Mouse (Mus musculus) cerebellum, adult 2 months (tissue): ENCODE results near the gene Plxna2. TPM values are rescaled to one million over a fixed set of nuclear protein-coding genes. Genes with fewer than 3 reads are reported as not detected.

ENCODE experiments used
- DNase-seq, 2 experiments: peaks; one replicate each; pipeline ENCODE4 v3.0.0; 2021
- H3K27ac ChIP-seq: fragments of 200-500 bp; 2 replicates; pipeline ENCODE4 v1.5.1; 2012; ENCODE audit warnings: low read length, control low read depth, inconsistent platforms; ENCODE audit not compliant: insufficient read depth
- H3K27me3 ChIP-seq: fragments of 200-500 bp; 2 replicates; pipeline ENCODE4 v1.6.1; 2012; ENCODE audit warnings: inconsistent platforms, mild to moderate bottlenecking, low read length, moderate library complexity; ENCODE audit not compliant: control insufficient read depth, insufficient read depth
- H3K4me1 ChIP-seq: fragments of 200-500 bp; 2 replicates; pipeline ENCODE4 v1.6.1; 2011; ENCODE audit warnings: low read length; ENCODE audit not compliant: control insufficient read depth, insufficient read depth
- H3K4me3 ChIP-seq: fragments of 200-500 bp; replicated peaks from 2 replicates; pipeline ENCODE3; 2011; ENCODE audit warnings: mild to moderate bottlenecking, low read depth, low read length, control low read depth; ENCODE audit not compliant: insufficient read depth
- CTCF ChIP-seq: fragments of 200-500 bp; IDR thresholded peaks from 2 replicates; pipeline ENCODE4 v1.5.1; 2011; ENCODE audit warnings: low read depth, mild to moderate bottlenecking, control low read depth, low read length, moderate library complexity, borderline replicate concordance; ENCODE audit not compliant: insufficient read depth
- POLR2A ChIP-seq: fragments of 200-500 bp; IDR thresholded peaks from 2 replicates; pipeline ENCODE4 v1.6.1; 2011; ENCODE audit warnings: low read length, control low read depth, borderline replicate concordance; ENCODE audit not compliant: insufficient read depth
- WGBS: fragments of 180-500 bp; shearing (Covaris S2); methylation state at CpG from one replicate; pipeline ENCODE4 v1.1.7; 2018; 5-methylcytosine and 5-hydroxymethylcytosine counted together
- polyA plus RNA-seq: library from polyadenylated mRNA; depleted of rRNA; stranded (reverse); fragments of >200 nt; gene quantifications from 2 replicates; pipeline ENCODE4 v1.2.3, GENCODE M21; 2012

The Plxna2 gene
- polyA plus RNA-seq, 1 experiment, result 18.0 TPM

DNA sequence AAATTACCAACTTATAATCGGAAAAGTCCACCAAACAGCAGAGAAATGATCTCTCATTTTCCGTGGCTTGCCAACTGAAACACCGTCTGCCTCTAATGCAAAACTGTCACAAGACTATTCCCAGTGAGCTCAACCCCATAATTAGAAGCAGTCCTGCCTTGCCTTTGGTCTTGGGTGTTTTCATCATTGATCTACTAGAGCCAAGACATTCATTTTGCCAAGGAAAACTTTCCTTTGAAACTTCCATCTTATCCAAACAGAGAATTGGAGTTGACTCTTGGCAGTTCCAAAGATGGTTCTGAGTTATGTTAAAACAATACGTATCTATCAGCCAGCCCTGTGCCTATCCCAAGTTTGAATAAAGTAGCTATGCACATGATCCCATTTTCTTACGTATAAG lies 24.9 kb upstream of the Plxna2 start:
- Histone ChIP-seq H3K27me3 (no peaks in the 10 kb centered on the region), H3K4me1 (peaks cover 15% of the 10 kb centered on the region), H3K27ac (no peak overlapping the region), H3K4me3 (no peak overlapping the region)
- TF ChIP-seq CTCF, result no peak
- no peak for TF ChIP-seq POLR2A
- DNase-seq, result no peak
- WGBS, result 95% methylated on average over 5 of the region's 5 CpGs

DNA sequence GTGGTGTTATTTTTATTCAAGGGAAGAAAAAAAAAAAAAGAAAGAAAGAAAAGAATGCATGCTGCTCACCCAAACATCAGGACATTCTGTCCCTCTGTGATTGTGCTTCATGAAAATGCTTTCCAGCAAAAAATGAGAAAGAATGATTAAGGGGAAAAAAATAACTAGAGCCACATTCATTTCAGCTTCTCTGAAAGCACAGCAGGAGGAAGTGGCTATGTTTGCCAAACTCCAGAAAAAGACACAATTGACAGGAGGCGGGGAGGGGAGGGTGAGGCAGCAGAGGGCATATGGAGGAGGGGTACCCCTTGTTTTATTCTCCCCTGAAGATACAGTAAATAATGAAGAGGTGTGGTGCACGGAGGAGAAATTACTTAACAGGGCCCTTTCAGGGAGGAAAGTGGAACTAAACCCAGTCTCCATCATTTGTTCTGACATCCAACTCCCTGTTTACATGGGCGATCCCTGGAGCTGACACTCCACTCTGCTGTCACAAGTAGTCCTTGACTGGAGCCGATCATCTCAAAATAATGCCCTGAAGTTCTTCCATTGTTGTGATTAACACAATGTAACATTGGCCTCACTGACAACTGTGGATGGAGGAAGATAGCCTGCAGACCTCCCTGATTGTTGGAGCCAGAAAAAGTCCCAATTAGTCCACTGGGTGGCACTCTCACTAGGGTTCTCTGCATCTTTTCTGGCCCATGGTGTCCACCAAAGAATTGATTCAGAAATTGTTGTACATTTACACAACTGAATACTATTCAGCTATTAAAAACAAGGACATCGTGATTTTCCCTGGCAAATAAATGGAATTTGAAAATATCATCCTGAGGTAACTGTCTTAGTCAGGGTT lies 10.4 kb upstream of the Plxna2 start:
- peak in 1 of 2 experiments; percentile 16 for DNase-seq
- no peak for TF ChIP-seq POLR2A
- peak; percentile 43; the same call in 1 of the 2 replicates for TF ChIP-seq CTCF
- H3K4me1 ChIP-seq, result peaks cover 3% of the 10 kb centered on the region; the same call in 1 of the 2 replicates
- no peak overlapping the region for H3K27ac ChIP-seq
- no peak overlapping the region for H3K4me3 ChIP-seq
- WGBS, result 49% methylated on average over 5 of the region's 5 CpGs
- no peaks in the 10 kb centered on the region for H3K27me3 ChIP-seq

- 47% methylated on average over 2 of the region's 2 CpGs for WGBS
- TF ChIP-seq CTCF, result no peak
- no peak for DNase-seq
- H3K27ac ChIP-seq, result no peak overlapping the region
- H3K4me3 ChIP-seq, result no peak overlapping the region
- peaks cover 7% of the 10 kb centered on the region for H3K4me1 ChIP-seq
- no peaks in the 10 kb centered on the region for H3K27me3 ChIP-seq
Observed at GRCm38 (mm10) chr1:194610516-194610915, 7.5 kb upstream of the Plxna2 start.

DNA sequence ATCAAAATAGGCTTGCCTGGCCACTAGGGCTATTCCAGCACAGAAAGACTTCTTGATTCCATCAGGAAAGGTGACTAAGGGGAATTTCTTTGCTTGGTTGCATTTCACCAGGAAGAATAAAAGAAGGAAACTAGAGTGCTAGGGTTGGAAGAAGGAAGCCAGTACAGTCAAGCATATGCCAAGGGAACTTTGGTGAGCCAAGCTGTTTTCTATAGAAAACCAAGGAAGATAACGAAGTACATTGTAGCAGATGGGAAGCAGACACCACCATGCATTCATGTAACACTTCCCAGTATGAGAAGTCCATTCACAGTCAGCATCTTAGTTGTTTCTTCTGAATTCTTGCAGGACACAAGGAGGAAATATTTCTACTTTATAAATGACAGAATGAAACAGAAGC lies 5.4 kb upstream of the Plxna2 start:
- Histone ChIP-seq H3K4me3 (no peak overlapping the region), H3K27ac (no peak overlapping the region), H3K27me3 (no peaks in the 10 kb centered on the region), H3K4me1 (peaks cover 5% of the 10 kb centered on the region)
- WGBS, result 82% methylated on average over 1 of the region's 1 CpGs
- TF ChIP-seq CTCF (no peak), POLR2A (no peak)
- DNase-seq, result no peak

GRCm38 (mm10) chr1:194613271-194613834 lies 4.7 kb upstream of the Plxna2 start:
- no peak overlapping the region for H3K27ac ChIP-seq
- DNase-seq, result peak; percentile 35 to 72
- no peaks in the 10 kb centered on the region for H3K27me3 ChIP-seq
- peaks cover 5% of the 10 kb centered on the region for H3K4me1 ChIP-seq
- TF ChIP-seq POLR2A (no peak), CTCF (no peak)
- 11% methylated on average over 2 of the region's 2 CpGs for WGBS
- H3K4me3 ChIP-seq, result no peak overlapping the region

DNA sequence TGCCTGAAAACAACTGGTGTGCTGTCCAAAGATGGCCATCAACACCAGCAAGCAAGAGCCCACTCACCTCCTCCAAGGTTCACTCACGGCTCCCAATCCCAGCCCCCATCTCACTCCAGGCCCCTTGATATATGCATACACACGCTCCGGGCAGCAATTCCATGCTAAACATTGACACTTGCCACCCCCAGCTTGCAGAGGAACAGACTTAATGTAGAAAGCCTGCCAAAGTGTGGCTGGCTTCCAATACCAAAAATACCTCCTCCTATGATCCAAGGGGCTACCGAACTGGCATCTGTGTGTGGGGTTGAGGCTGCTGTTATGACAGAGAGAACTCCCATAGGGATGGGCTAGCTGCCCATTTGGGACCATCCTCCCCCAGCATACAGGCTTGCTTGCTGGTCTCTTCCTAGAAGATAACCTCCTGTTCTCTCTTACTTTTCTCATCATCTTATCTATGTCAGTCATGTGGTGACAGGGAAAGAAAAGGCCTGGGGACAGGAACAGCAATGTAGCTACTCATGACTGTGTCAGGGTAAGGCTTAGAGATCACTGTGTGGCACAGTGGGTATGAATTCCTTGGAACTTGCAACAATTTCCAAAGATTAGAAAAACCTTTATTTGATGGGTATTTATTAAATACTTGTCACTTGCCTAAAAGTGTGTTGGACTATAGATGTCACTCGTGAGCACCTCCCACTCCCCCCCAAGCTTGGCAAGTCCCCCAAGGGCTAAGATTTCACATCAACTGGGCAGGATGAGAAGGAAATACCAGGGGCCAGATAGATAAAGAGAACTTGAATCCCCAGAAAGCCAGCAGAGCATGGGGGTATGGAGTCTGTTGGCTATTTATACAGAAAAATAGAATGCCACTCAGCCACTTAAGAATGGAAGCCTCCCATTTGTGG lies 3.8 kb upstream of the Plxna2 start:
- Histone ChIP-seq H3K4me3 (no peak overlapping the region), H3K27me3 (no peaks in the 10 kb centered on the region), H3K4me1 (peaks cover 5% of the 10 kb centered on the region), H3K27ac (no peak overlapping the region)
- 59% methylated on average over 5 of the region's 5 CpGs for WGBS
- DNase-seq, result no peak
- no peak for TF ChIP-seq POLR2A
- no peak for TF ChIP-seq CTCF

DNA sequence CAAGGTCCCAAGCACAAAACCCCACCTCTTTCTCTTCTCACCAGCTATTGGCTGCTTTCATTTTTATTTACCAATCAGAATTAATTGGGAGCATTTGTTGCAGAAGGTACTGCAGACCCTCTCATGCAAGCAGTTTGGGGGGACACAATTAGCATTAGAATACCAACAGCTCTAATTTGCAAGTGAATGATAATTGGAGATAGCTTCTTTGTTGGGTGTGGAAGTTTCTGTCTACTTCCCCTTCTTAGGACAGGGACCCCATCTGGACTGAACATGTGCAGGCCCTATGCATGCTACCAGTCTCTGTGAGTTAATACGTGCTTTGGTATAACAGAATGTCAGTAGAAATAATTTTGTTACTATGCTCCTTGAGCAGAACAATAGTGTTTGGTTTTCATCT lies 1.9 kb upstream of the Plxna2 start:
- DNase-seq, result no peak
- no peak for TF ChIP-seq CTCF
- TF ChIP-seq POLR2A, result no peak

More for the DNA sequence above, 1.9 kb upstream of the Plxna2 start:
- WGBS, result 100% methylated on average over 1 of the region's 1 CpGs
- no peak overlapping the region for H3K4me3 ChIP-seq
- peaks cover 5% of the 10 kb centered on the region for H3K4me1 ChIP-seq
- H3K27me3 ChIP-seq, result no peaks in the 10 kb centered on the region
- no peak overlapping the region for H3K27ac ChIP-seq
